Mouse (Mus musculus) cerebellum, postnatal 25 days (tissue): ENCODE data around the gene Tdrkh.

Experiments used
- DNase-seq, 2 experiments: peaks; one replicate each; pipeline ENCODE4 v3.0.0; 2021; ENCODE audit warnings: mixed read lengths in 2 of 2

The Tdrkh gene

DNA sequence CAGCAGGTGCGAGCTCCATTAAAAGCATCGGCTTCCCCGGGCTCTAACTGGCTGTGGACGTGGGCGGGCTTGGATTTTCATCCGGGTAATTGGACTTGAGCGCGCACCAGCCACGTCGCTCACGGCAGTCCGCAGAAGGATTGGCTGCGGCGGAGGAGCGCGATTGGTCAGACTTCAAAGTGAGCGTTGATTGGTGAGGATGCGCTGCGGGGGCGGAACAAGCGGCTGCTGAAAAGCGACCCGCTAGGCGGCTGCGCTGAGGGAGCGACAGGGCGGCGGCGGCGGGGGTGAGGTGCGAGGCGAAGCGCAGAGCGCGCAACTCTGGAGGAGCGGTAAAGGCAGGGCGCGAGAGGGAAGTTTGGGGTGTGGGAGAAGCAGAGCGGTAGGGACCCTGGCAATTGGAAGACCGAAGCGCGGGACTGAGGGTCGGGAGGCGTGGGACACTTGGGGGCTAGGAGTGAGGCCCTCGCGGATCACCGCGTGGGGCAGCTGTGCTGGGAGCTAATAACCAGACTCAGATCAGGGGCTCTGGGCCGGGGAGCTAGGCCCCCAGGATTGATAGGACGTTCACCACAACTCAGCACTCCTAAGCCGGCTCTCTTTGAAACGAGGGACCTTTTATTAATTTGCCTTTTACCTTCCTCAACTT, at the start of gene Tdrkh:
Tdrkh (plus strand) TSS at position 243 of the 649 bp plus-strand sequence.
- DNase-seq: peak; percentile 98

DNA sequence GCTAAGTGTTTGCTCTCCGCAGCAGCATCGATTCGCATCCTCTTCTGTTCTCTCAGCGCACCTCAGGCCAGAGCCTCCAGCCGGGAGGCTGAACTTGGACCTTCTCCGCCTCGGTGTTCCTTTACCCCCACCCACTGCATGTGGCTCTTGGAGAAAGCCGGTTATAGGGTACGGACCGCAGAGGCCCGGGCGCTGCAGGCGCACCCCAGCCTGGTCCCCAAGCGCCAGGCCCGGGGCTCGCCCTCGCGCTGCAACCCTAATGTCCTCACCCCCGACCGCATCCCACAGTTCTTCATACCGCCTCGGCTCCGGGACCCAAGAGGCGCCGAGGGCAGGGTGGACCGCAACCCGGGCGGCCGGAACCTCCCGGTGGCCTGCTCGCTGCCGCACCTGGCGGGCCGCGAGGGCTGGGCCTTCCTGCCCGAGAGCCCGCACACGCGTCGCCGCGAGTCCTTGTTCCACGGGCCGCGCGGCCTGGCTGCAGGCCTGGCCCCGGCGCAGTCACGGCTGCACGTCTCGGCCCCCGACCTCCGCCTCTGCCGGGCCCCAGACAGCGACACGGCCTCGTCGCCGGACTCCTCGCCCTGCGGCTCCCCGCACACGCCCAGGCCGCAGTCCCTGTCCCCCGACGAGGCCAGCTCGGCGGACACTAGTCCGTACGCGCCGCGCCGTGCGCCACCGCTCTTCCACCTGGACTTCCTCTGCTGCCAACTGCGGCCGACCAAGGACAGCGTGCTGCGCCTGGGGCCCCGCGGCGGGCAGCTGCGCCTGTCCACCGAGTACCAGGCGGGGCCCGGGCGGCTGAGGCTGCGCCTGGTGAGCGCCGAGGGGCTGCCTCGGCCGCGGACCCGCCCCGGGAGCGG, 49.6 kb upstream of the Tdrkh start:
- peak; percentile 78 to 80 for DNase-seq

GRCm38 (mm10) chr3:94364154-94364526, 48.9 kb upstream of the Tdrkh start:
- peak in 1 of 2 experiments; percentile 46 for DNase-seq

GRCm38 (mm10) chr3:94366761-94367160, 46.3 kb upstream of the Tdrkh start:
- DNase-seq: peak; percentile 85

- DNase-seq: no peak
These were observed 45.6 kb upstream of the Tdrkh start for GRCm38 (mm10) chr3:94367511-94367910.

DNA sequence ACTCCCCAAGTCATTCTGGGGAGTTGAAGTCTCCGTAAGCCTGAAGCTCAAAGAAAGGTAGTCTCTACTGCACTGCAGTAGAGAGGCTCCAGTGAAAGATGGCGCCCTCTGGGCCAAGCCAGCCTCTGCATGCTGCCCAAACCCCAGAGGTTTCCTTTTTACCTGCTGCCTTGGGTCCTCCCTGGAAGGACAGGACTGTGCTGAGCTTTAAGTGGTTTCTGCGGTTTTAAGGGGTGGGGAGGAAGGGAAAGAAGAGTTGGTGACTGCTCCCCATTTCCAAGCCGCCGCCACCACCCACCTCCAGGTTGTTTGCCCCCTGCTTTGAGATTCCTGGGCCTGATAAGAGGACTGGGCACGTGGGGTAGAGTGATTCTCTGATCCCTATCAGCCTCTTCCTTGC, 44.4 kb upstream of the Tdrkh start:
- no peak for DNase-seq

DNA sequence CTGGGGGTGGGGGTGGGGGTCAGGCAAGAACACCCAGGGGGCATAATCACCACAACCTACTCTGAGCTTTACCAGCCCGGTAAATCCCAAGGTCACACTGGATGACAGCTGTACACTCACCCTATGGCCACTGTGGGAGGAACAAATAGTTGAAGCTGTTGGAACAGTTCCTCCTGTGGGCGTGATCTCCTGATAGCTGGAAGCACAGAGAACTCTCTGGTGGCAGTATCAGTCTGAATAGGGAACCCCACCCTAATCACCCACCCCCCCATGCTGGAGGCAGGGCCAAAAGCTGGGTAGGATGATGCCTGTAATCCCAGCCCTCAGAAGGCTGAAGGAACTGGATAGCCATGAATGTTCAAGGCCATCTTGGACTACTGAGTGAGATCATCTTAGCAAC, 43.4 kb upstream of the Tdrkh start:
- DNase-seq: no peak

GRCm38 (mm10) chr3:94371637-94372036, 41.4 kb upstream of the Tdrkh start:
- DNase-seq: peak; percentile 53 to 79

- DNase-seq: no peak
These were observed 41.0 kb upstream of the Tdrkh start for GRCm38 (mm10) chr3:94372038-94372437.

DNA sequence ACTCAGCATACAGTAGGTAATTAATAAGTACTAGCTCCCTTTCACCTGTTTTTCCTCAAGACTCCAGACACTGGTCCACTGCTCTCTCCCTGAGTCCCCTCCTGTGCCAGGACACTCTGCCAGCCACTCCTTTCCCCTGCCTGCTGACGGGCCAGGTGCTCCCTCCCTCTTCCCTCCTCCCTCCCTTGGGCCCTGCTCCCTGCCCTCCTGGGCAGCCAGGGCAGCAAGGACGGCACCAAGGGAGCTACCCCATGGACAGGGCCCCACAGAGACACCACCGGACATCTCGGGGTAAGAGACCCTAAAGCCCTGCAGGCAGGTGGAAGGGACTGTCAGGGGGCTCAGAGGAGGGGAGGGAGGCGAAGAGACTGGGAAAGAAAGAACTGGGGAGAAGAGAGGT, 40.4 kb upstream of the Tdrkh start, which contains the start of gene Rorc:
Rorc (plus strand) TSS at position 154 of the 400 bp plus-strand sequence.
- DNase-seq: peak; percentile 61 to 74

DNA sequence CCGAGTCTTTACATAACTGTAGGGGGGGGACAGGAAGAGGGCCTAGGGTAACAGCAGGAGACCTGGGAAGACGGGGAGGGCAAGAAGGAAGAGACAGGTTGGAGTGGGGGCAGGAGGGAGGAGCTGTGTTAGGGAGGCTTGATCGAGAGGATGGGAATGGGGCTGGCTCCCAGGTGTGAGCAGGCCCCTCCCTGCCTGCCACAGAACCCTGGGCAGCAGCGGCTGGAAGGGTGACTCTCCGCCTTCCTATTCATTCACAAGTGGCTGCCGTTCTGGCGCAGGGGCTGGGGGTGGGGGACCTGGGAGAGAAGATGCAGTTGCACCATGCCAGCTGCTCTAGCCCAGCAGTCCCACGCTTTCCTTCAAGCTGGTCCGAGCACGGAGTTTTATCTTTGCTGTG, 40.0 kb upstream of the Tdrkh start:
- peak; percentile 23 to 35 for DNase-seq

DNA sequence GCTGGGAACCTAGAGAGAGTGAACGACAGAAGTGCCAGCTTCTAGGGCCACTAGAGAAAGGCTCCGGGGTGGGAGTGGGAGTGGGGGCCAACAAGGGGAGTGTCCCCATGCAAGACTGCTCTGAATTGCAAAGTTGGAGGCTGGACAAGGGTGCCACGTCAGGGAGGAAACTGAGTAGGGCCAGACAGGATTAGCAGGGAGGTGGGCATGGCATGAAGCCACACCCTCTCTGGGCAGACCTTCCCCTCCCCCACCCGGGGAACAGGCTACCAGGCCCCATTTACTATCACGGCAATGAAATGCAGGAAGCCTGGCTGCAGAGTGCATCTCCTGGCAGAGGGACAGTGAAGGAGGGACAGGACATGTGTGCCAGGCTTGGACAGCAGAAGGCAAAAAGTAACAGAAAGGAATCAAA, 39.5 kb upstream of the Tdrkh start:
- peak; percentile 53 to 69 for DNase-seq

GRCm38 (mm10) chr3:94374636-94375035, 38.4 kb upstream of the Tdrkh start:
- no peak for DNase-seq

DNA sequence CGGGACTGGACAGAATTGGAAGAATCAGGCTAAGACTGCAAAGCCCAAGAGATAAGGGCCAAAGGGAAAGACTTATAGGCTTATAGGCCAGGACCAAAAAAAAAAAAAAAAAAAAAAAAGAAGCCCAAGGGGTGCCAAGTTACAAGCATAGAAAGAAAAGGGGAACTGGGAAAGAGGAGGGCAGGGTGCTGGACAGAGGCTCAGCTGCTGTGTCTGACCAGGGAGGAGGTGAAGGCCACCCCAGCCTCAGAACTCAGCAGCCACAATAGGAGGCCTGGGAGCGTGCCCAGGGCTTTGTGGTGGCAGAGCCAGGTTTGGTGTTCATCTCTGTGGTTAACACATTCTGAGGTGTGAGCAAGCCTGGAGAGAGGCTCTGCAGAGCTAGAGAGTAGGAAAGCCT, 37.9 kb upstream of the Tdrkh start:
- DNase-seq: peak; percentile 25 to 40

DNA sequence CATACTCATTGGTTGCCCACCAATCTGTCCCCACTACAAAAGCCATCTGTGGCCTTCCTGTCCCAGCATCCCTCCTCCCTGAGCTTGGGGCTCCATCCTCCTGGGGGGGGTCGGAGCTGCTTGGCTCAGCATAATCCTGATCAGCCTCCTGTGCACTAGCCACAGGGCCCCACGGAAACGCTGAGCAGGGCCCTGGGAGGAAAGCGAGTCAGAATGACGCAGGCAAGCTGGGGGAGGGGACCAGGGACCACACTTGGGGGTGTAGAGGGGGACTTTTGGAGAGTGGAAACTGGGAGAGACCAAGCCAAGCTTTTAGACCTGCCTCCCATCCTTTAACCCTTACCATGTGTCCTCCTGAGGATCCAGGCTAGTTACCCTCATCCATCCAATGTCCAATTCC, 37.2 kb upstream of the Tdrkh start:
- DNase-seq: no peak

DNA sequence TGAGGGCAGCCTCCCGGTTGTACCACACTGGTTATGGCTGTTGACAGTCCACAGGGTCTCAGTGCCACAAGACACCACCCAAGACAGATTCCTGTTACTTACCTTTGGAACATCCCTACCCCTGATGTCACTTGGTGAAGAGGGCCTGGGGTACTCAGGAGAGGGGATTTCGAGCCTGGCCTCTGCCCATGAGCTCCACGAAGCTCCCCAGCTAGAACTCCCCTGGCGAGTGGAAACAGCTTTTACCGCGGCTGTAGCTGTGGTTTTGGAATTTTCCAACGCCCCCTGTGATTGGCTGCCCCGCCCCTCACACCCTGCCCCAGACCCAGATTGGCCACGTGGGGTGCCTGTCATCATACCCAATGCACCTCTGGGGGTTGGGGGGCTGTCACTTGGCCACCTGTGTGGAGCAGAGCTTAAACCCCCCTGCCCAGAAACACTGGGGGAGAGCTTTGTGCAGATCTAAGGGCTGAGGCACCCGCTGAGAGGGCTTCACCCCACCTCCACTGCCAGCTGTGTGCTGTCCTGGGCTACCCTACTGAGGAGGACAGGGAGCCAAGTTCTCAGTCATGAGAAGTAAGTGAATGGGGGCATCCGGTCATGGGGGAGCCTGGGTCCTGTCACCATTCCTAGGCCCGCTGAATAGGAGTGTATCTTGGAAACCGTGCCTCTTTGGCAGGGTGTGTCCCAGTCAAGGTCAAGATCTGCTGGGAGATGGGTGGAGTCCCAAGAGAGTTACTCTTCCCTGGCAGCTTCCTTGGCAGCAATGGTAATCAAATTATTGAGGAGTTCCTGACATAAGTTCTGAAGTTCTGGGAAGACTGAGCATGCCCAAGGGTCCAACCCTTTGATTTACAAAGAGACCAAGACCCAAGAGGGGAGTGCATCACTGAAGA, 35.8 kb upstream of the Tdrkh start:
- no peak for DNase-seq

- DNase-seq: no peak
These were observed 33.1 kb upstream of the Tdrkh start for GRCm38 (mm10) chr3:94379831-94380510.

DNA sequence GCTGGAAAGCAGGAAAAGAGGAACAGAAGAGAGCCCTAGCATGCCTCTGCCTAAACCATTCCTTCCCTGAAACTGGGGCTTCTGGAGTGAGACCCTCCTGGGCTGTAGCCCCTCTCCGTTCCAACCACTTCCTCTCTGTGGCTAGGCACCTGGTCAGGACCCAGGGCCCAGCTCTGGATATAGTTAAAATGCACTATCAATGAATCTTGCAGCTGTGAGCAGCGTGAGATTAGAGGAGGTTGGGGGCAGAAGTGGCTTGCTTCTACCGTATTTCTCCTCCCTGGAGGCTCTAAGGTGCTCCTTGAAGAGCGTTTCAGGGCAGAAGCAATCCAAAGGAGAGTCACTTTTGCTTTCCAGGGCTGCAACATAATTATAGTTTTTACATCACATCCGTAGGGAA, 30.8 kb upstream of the Tdrkh start:
- DNase-seq: no peak

- no peak for DNase-seq
These were observed 29.6 kb upstream of the Tdrkh start for GRCm38 (mm10) chr3:94383476-94383875.

DNA sequence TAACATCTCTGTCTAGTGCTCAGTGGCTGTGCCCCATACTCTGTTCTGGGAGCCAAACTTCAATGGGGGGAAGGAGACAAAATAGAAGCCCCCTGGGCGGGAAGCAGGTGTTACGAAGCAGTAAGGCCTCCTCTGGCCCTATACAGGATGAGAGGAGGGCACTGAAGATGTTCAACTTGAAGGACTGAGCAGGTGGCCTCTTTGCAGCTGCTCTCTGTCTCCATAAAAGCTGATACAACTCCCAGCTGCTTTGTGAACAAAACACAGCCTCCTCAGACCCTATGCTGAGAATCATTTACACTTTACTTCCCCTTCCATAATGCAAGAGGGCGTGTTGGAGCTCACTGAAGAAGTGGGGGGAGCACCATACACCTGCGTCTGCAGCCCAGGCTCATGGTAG, 26.4 kb upstream of the Tdrkh start:
- DNase-seq: no peak

DNA sequence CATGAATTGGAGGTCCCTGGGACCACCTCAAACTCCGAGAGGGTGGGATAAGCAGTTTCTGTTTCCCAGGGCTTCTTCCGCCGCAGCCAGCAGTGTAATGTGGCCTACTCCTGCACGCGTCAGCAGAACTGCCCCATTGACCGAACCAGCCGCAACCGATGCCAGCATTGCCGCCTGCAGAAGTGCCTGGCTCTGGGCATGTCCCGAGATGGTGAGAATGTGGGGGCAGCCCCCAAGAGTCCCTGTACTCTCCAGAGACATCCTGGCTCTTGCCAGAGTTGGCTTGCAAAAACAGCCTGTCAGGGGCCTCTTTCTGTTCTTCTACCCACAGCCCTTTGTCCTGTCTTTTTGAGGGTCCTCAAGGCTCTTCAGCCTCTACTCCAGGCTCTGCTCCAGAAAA, 25.7 kb upstream of the Tdrkh start:
- no peak for DNase-seq

GRCm38 (mm10) chr3:94388047-94388446, 25.0 kb upstream of the Tdrkh start:
- no peak for DNase-seq

DNA sequence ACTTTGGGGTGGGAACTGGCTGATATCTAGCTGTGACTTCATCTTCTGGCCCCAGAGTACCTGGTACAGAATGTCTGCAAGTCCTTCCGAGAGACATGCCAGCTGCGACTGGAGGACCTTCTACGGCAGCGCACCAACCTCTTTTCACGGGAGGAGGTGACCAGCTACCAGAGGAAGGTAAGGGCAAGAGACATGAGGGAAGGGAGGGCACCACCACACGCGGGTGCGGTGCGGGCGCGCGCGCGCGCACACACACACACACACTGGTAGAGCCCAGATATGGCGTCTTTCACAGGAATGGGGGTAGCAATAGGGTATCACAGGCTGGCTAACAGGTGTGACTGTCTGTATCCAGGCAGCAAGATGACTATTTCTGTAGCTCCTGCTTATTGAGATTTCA, 23.7 kb upstream of the Tdrkh start:
- DNase-seq: no peak
